Mouse (Mus musculus) hindbrain, embryonic 13.5 days (tissue): Measurements from ENCODE around the gene Eya4. TPM values are rescaled to one million over a fixed set of nuclear protein-coding genes. Genes with fewer than 3 reads are reported as not detected.

ENCODE experiments used
- ATAC-seq: fragments of 200-750 bp; cut with Nextera tagmentation; 2 replicates; pipeline ENCODE4 v1.8.0; 2017; ENCODE audit warnings: moderate TSS enrichment; ENCODE audit not compliant: low FRiP score
- H3K27ac ChIP-seq: fragments of 300-500 bp; sonication (generic); 2 replicates; pipeline ENCODE4 v1.5.1; 2015; ENCODE audit warnings: inconsistent platforms, mild to moderate bottlenecking, moderate library complexity
- H3K27me3 ChIP-seq: fragments of 300-500 bp; sonication (generic); 2 replicates; pipeline ENCODE4 v1.6.1; 2015; ENCODE audit warnings: mild to moderate bottlenecking, inconsistent platforms
- H3K36me3 ChIP-seq: fragments of 300-500 bp; sonication (generic); 2 replicates; pipeline ENCODE4 v1.6.1; 2015; ENCODE audit warnings: mild to moderate bottlenecking, inconsistent platforms
- H3K4me1 ChIP-seq: fragments of 300-500 bp; sonication (generic); replicated peaks from 2 replicates; pipeline ENCODE4 v1.6.1; 2015; ENCODE audit warnings: inconsistent platforms
- H3K4me2 ChIP-seq: fragments of 300-500 bp; sonication (generic); 2 replicates; pipeline ENCODE4 v1.6.1; 2015; ENCODE audit warnings: inconsistent platforms, mild to moderate bottlenecking, moderate library complexity
- H3K4me3 ChIP-seq: fragments of 300-500 bp; sonication (generic); 2 replicates; pipeline ENCODE4 v1.5.1; 2015; ENCODE audit warnings: mild to moderate bottlenecking, inconsistent platforms
- H3K9ac ChIP-seq: fragments of 300-500 bp; sonication (generic); 2 replicates; pipeline ENCODE4 v1.6.1; 2015; ENCODE audit warnings: mild to moderate bottlenecking, inconsistent platforms
- H3K9me3 ChIP-seq: fragments of 300-500 bp; sonication (generic); 2 replicates; pipeline ENCODE4 v1.6.1; 2016; ENCODE audit warnings: inconsistent platforms
- WGBS: fragments of 180-500 bp; shearing (Covaris S2); methylation state at CpG from one replicate; pipeline ENCODE4 v1.1.7; 2015; 5-methylcytosine and 5-hydroxymethylcytosine counted together
- polyA plus RNA-seq: library from polyadenylated mRNA; unstranded; fragments of >200 nt; fragmentation: Nextera tagmentation; extraction: Ambion mirVana; gene quantifications from 2 replicates; pipeline ENCODE4 v1.2.1, GENCODE M21; 2015

Eya4 gene
- polyA plus RNA-seq, 1 experiment from 2014 or later: 1.2 TPM

- H3K9ac ChIP-seq: no peak overlapping the region
- WGBS: 68% methylated on average over 4 of the region's 4 CpGs
- H3K9me3 ChIP-seq: no peaks in the 10 kb centered on the region
- no peak overlapping the region for H3K4me3 ChIP-seq
- peak; percentile 17; the same call in 1 of the 2 replicates for ATAC-seq
- no peaks in the 10 kb centered on the region for H3K36me3 ChIP-seq
- H3K4me2 ChIP-seq: no peak overlapping the region
- no peak overlapping the region for H3K27ac ChIP-seq
- H3K4me1 ChIP-seq: no peaks in the 10 kb centered on the region
- H3K27me3 ChIP-seq: no peaks in the 10 kb centered on the region
Observed at GRCm38 (mm10) chr10:23322275-23322674, 28.3 kb downstream of the Eya4 start.

- H3K9me3 ChIP-seq: no peaks in the 10 kb centered on the region
- no peaks in the 10 kb centered on the region for H3K36me3 ChIP-seq
- no peak for ATAC-seq
- H3K27ac ChIP-seq: no peak overlapping the region
- H3K9ac ChIP-seq: no peak overlapping the region
- no peaks in the 10 kb centered on the region for H3K27me3 ChIP-seq
- H3K4me2 ChIP-seq: no peak overlapping the region
- H3K4me3 ChIP-seq: no peak overlapping the region
- WGBS: 88% methylated on average over 3 of the region's 3 CpGs
- no peaks in the 10 kb centered on the region for H3K4me1 ChIP-seq
Observed at GRCm38 (mm10) chr10:23295616-23296015, 55.0 kb downstream of the Eya4 start.

- H3K27ac ChIP-seq: no peak overlapping the region
- H3K4me3 ChIP-seq: no peak overlapping the region
- 76% methylated on average over 7 of the region's 7 CpGs for WGBS
- H3K27me3 ChIP-seq: no peaks in the 10 kb centered on the region
- no peak overlapping the region for H3K9ac ChIP-seq
- no peaks in the 10 kb centered on the region for H3K36me3 ChIP-seq
- ATAC-seq: no peak
- no peaks in the 10 kb centered on the region for H3K9me3 ChIP-seq
- no peak overlapping the region for H3K4me2 ChIP-seq
- no peaks in the 10 kb centered on the region for H3K4me1 ChIP-seq
Observed at GRCm38 (mm10) chr10:23292495-23292894, 58.1 kb downstream of the Eya4 start.

DNA sequence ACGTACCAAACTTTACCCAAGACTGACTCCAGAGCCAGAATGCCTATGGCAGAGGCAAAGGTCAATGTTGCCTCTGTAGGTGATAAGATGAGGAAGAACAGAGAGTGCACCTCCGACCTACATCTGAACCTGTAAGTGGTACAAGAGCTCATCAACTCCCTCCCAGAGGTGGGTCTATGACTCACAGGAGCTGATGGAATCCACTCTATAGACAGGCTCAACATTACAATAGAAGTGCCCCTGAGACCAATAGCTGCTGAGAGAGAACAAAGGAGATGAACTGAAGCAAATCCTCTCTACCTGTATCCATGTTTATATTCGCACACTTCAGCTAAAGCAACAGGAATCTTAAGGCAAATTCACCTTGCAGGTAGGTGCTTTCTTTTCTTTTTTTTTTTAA is 73.2 kb downstream of the Eya4 start:
- Histone ChIP-seq H3K27me3 (no peaks in the 10 kb centered on the region), H3K27ac (no peak overlapping the region), H3K9ac (no peak overlapping the region), H3K36me3 (no peaks in the 10 kb centered on the region), H3K4me1 (no peaks in the 10 kb centered on the region), H3K4me2 (no peak overlapping the region), H3K4me3 (no peak overlapping the region), H3K9me3 (no peaks in the 10 kb centered on the region)
- ATAC-seq: no peak
- WGBS: 97% methylated on average over 3 of the region's 3 CpGs

DNA sequence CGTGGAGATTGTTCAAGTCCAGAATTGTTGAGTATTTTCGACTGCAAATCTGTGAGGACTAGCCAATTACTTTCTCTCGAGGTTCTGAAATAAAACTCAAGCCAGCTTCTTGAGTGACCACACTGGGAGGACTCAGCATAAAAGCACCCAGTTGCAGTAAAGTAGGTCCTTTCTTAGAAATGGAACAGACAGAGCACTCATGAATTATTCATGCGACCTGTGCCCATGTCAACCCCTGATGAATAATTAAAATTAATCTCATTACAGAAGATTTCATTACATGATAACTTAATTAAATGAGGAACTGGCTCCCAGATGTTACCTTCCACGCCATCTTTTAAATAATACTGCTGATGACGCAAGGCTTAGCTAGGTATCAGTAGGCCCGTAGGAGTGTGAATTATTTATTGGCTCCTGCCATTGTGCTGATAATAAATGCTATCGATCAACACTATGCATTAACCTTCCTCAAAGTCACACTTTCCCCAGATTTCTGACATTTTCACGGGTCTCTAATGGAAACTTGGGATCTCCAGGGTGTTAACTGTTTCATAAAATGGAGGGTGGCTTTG is 79.5 kb downstream of the Eya4 start:
- no peak overlapping the region for H3K4me3 ChIP-seq
- H3K27me3 ChIP-seq: no peaks in the 10 kb centered on the region
- no peak overlapping the region for H3K9ac ChIP-seq
- no peak overlapping the region for H3K4me2 ChIP-seq
- H3K9me3 ChIP-seq: no peaks in the 10 kb centered on the region
- peak; percentile 78 for ATAC-seq
- WGBS: 46% methylated on average over 9 of the region's 9 CpGs
- 0 out of 2 replicates have a peak, but pooled peaks cover 4% of the 10 kb centered on the region for H3K4me1 ChIP-seq
- H3K27ac ChIP-seq: no peak overlapping the region
- no peaks in the 10 kb centered on the region for H3K36me3 ChIP-seq

GRCm38 (mm10) chr10:23270502-23270901 is 80.1 kb downstream of the Eya4 start:
- H3K4me2 ChIP-seq: no peak overlapping the region
- H3K27ac ChIP-seq: no peak overlapping the region
- 0 out of 2 replicates have a peak, but pooled peaks cover 4% of the 10 kb centered on the region for H3K4me1 ChIP-seq
- H3K36me3 ChIP-seq: no peaks in the 10 kb centered on the region
- WGBS: 63% methylated on average over 2 of the region's 2 CpGs
- no peaks in the 10 kb centered on the region for H3K27me3 ChIP-seq
- peak; percentile 32; the same call in 1 of the 2 replicates for ATAC-seq
- H3K4me3 ChIP-seq: no peak overlapping the region
- no peak overlapping the region for H3K9ac ChIP-seq
- no peaks in the 10 kb centered on the region for H3K9me3 ChIP-seq

DNA sequence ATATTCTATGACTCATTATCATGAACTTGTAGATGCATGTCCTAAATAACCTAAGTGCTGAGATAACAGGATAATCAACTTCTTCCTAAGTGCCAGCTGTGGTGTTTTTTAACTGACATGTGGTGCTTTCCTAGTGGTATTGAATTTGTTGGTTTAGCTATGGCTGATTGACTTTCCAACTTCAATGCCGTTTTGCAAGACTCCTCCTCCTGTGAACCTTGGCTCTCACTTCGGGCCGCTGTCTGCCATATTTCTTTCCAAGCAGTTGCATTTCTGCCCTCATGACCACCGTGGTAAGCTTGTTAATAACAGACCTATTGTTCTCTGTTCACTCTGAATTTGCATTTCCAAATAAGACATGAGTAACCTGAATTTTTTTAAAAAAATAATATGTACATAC is 98.4 kb downstream of the Eya4 start:
- Histone ChIP-seq H3K9ac (no peak overlapping the region), H3K4me1 (no peaks in the 10 kb centered on the region), H3K27me3 (no peaks in the 10 kb centered on the region), H3K4me3 (no peak overlapping the region), H3K27ac (no peak overlapping the region), H3K9me3 (no peaks in the 10 kb centered on the region), H3K4me2 (no peak overlapping the region), H3K36me3 (no peaks in the 10 kb centered on the region)
- 59% methylated on average over 4 of the region's 4 CpGs for WGBS
- ATAC-seq: no peak

DNA sequence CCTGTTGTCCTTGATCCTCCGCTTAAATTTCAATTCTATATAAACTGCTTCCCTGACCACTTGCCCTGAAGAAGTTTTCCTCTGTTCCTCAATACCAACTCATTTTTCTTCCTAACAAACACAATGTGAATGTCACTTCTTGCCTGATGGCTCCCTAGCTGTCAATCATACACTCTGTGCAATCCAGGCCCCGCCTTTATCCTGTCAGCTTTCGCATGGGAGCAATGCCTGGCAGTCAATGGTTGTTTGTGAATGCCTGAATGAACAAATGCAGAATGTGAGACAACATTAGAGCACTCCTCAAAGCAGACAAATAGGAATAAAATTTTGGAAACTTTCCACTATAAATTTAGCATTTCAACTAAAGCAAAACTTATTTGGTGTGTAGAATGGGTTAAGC is 104.1 kb downstream of the Eya4 start:
- Histone ChIP-seq H3K9ac (no peak overlapping the region), H3K4me3 (no peak overlapping the region)
- 63% methylated on average over 3 of the region's 3 CpGs for WGBS

DNA sequence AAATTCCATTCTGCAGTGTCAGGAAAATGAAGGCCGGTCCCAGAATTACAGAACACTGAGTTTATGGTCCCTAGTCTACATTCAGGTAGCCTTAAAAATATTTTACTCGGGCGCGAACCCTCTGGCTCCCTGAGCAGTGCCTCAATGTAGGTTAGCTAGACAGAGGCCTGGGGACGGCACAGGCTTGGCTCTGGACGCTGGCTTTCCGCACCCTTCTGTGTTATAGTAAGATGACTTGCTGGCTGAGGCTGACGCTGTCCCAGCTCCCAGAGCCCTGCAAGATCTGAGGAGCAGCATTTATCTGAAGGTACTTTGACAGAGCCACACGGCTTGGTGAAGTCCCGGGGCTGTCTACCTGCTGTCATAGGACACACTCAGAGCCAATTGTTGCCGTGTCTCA is 113.7 kb downstream of the Eya4 start:
- H3K27me3 ChIP-seq: no peaks in the 10 kb centered on the region

More for the DNA sequence above, 104.1 kb downstream of the Eya4 start:
- H3K4me2 ChIP-seq: no peak overlapping the region
- H3K4me1 ChIP-seq: no peaks in the 10 kb centered on the region
- no peaks in the 10 kb centered on the region for H3K27me3 ChIP-seq
- H3K9me3 ChIP-seq: no peaks in the 10 kb centered on the region
- no peak for ATAC-seq
- no peaks in the 10 kb centered on the region for H3K36me3 ChIP-seq
- H3K27ac ChIP-seq: no peak overlapping the region

GRCm38 (mm10) chr10:23235405-23235804 is 115.2 kb downstream of the Eya4 start:
- Histone ChIP-seq H3K27me3 (no peaks in the 10 kb centered on the region), H3K27ac (no peak overlapping the region), H3K4me3 (no peak overlapping the region), H3K9me3 (no peaks in the 10 kb centered on the region), H3K36me3 (no peaks in the 10 kb centered on the region), H3K4me2 (no peak overlapping the region), H3K4me1 (no peaks in the 10 kb centered on the region), H3K9ac (no peak overlapping the region)
- ATAC-seq: no peak
- WGBS: 92% methylated on average over 4 of the region's 4 CpGs

More for the DNA sequence above, 113.7 kb downstream of the Eya4 start:
- no peaks in the 10 kb centered on the region for H3K9me3 ChIP-seq
- H3K27ac ChIP-seq: no peak overlapping the region
- H3K4me3 ChIP-seq: no peak overlapping the region
- no peak overlapping the region for H3K4me2 ChIP-seq
- H3K36me3 ChIP-seq: no peaks in the 10 kb centered on the region
- WGBS: 78% methylated on average over 11 of the region's 11 CpGs
- no peak overlapping the region for H3K9ac ChIP-seq
- no peak for ATAC-seq
- H3K4me1 ChIP-seq: no peaks in the 10 kb centered on the region

- Histone ChIP-seq H3K4me1 (no peaks in the 10 kb centered on the region), H3K9me3 (no peaks in the 10 kb centered on the region), H3K27ac (no peak overlapping the region), H3K27me3 (no peaks in the 10 kb centered on the region), H3K9ac (no peak overlapping the region), H3K36me3 (no peaks in the 10 kb centered on the region), H3K4me3 (no peak overlapping the region), H3K4me2 (no peak overlapping the region)
- whole genome bisulfite sequencing: 70% methylated on average over 6 of the region's 6 CpGs
- ATAC-seq: no peak
Observed at GRCm38 (mm10) chr10:23233425-23233824, 117.2 kb downstream of the Eya4 start.

DNA sequence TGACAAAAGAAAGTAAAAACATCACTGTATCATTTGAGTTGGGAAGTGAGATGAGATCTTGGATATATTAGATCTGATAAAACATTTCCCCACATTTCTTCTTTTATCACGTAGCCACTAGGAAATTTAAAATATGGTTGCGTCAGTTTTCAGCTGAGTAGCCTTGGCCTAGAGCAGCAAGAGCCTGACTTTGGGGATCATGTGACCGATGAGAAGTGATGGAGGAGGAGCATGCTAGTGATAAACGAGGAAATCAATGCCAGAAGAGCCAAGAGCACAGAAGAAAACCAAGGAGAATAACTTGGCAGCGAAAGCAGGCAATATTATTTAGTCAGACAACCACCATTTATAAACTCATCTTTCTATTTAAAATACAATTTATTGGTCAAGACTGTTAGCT is 119.7 kb downstream of the Eya4 start:
- Histone ChIP-seq H3K27ac (no peak overlapping the region), H3K4me1 (no peaks in the 10 kb centered on the region), H3K4me3 (no peak overlapping the region), H3K27me3 (no peaks in the 10 kb centered on the region), H3K9me3 (no peaks in the 10 kb centered on the region), H3K9ac (no peak overlapping the region), H3K4me2 (no peak overlapping the region), H3K36me3 (no peaks in the 10 kb centered on the region)
- 85% methylated on average over 5 of the region's 5 CpGs for WGBS
- no peak for ATAC-seq

DNA sequence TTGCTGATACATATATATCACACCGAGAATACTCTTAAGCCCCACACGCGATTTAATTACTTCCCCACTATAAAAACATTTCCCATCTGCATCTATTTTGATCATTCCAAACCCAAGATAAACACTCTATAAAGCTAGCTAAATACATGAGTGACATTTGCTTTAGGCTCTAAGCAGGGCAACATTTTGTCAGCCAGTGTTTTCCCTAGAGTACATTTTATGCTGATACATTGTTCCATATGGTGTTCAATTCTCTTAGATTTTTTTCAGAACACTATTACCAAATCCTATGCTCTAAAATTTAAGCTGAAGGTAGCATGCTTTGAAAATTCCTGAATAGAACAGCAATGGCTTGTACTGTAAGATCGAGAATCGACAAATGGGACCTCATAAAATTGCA is 127.2 kb downstream of the Eya4 start:
- no peak overlapping the region for H3K9ac ChIP-seq
- H3K27ac ChIP-seq: no peak overlapping the region
- 92% methylated on average over 5 of the region's 5 CpGs for WGBS
- H3K9me3 ChIP-seq: no peaks in the 10 kb centered on the region
- ATAC-seq: no peak
- H3K27me3 ChIP-seq: no peaks in the 10 kb centered on the region
- H3K4me1 ChIP-seq: peaks cover 3% of the 10 kb centered on the region
- no peak overlapping the region for H3K4me3 ChIP-seq
- no peaks in the 10 kb centered on the region for H3K36me3 ChIP-seq
- H3K4me2 ChIP-seq: no peak overlapping the region
